Mouse (Mus musculus): ENCODE results near the gene Fam213a.
"Not testable (repeated sequence)": the region's sequence is repeated elsewhere in the genome, so short reads cannot be mapped to it uniquely, and the experiment has no call there.

Gene Fam213a

GRCm38 (mm10) chr14:41013630-41014613 lies at the start of gene Fam213a:
Gene Fam213a (minus strand): TSS chr14:41013788.
- DNase-seq (ENCODE audit: low spot score), result peak; percentile 91

- DNase-seq (ENCODE audit: low spot score), result not testable (repeated sequence)
Observed at GRCm38 (mm10) chr14:41053190-41053589, 39.6 kb upstream of the Fam213a start.

- DNase-seq (ENCODE audit: low spot score), result peak; percentile 8
Observed at GRCm38 (mm10) chr14:41052481-41052880, 38.9 kb upstream of the Fam213a start.

- no peak for DNase-seq (ENCODE audit: low spot score)
Observed at GRCm38 (mm10) chr14:41050471-41050870, 36.9 kb upstream of the Fam213a start.

DNA sequence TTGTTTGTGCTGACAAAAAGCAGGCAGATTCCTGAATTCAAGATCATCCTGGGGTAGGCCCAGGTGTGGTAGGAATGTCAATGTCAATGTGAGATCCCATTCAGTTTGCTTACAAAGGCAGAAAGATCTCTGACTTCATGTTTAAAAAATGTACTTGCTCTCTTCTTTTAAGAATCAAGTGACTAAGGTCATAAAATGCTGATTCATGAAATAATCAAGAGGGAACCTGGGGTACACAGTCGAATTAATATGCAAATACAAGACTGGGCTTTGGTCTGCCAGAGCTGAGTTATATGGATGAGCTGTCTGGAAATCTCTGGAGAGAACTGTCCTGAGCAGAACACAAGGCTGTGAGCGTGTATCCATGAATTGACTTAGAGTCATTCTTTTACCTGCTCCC lies 33.8 kb upstream of the Fam213a start:
- no peak for DNase-seq (ENCODE audit: low spot score)

DNA sequence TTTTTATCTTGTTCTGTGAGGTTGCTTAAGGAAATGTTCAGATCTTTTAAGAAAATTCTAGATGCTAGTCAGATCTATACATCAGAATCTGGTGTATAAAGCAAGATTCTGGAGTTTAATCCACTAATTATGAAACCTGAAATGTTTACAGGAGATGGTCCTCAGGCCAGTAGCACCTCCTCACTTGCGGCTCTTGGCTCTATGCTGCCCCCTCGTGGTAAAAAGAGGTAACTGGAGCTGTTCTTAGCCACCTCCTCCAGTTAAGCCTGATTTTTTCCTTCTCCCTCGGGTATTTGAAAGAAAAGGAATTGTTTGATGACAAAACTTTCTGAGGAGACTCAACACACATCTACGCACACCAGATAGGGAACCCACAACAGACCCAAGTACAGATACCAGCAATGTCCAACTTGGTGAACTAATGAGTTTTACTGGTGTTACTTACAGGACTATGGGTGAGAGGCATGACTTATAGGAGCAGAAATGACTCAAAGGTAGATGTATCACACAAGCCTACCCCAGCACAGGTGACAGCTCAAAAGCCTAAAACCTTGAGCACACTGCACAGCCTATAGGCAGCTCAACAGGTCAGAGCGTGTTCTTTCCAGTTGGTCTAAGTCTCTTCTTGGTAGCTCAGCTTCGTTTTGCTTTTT lies 21.7 kb upstream of the Fam213a start:
- DNase-seq (ENCODE audit: low spot score), result peak; percentile 77

DNA sequence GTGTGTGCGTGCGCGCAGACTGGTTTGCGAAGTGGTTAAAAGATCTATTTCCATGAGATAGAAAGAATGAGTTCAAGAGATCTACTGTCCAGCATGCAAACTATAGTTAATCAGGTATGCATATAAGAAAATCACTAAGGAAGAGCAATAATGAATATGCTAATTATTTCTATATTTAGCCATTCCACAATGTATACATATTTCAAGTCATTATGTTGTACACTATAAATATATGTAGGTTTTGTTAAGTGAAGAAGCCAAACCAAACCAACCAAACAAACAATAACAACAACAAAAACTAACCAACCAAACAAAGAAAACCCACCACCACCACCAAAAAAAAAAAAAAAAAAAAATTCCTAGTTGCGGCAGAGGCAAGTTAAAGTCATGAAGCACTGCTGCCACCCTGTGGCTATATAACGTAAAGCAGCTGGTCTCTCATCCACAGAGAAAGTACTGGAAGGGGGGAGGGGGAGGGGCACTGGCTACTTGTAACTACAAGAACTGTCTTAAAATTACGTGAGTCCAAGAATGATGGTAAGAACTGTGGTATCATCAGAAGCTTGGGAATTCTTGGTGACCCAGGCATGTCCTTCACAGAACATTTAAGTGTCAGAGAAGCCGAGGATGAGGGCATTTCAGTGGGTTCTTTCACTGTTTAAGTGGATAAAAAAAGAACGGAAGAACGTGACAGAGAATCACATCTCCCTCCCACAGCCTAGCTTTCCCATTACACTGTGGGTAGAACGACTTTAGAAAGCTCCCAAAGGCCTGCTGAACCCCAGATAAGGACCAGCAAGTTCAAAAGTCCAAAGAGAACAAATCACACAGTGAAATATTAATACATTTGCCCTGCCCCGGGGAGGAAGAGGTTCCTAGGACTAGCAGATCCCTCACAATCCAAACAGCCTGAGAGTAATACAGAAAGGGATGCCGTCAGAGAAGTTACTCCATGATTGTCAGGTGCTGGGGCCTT lies 19.8 kb upstream of the Fam213a start:
- DNase-seq (ENCODE audit: low spot score), result peak; percentile 95

DNA sequence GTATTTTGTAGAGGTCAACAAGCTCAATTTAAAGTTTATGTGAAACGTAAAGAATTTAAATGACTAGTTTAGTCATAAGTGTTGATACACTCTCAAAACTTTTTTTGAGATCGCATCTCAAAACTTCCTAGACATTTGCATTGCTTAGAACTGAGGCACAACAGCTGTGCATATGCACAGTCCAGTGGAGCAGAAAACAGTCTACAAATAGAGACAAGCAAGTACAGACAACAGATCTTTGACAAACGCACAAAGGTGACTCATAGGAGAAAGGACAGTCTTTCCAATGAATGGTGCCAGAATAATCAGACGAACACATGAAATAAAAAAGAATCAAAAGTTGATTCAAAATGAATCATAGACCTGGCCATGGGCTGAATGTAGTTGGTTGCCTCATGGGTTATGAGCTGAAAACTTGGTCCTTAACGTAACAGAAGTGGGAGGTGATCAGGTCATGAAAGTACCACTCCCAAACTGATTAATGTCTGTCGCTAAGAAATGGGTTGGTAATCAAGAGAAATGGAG lies 17.5 kb upstream of the Fam213a start:
- DNase-seq (ENCODE audit: low spot score), result no peak

GRCm38 (mm10) chr14:41029303-41029702 lies 15.7 kb upstream of the Fam213a start:
- no peak for DNase-seq (ENCODE audit: low spot score)

DNA sequence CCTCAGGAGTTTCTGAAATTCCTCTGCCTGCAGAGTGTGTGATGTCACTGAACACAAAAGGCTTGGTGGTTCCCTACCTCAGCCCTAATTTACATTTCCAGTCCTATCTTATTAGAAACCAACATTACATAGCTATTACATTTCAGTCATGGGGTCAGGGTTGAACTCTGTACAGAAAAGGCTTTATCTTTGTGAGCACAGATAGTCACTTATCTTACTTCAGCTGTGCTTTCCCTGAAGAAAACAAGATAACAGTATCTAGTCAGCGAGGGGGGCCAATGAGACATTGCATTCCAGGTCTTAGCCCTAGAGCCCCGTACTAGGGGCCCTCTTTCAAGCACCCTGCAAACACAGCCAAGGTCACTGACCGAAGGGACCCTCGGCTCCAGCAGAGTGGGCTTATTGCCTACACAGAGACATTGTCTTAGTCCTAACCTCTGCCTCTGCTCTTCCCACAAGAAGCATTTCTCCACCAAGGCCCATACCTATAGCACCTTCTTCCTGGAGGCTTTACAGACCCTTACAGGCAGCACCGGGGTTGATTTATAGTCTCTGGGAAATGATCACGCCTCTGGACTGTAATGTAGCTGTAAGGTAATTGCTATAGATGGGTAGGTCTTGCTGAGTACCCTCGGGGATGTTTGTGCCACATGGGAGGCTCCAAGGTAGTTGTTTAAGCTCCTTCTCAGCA lies 12.2 kb upstream of the Fam213a start:
- no peak for DNase-seq (ENCODE audit: low spot score)

- no peak for DNase-seq (ENCODE audit: low spot score)
Observed at GRCm38 (mm10) chr14:41025087-41025486, 11.5 kb upstream of the Fam213a start.

DNA sequence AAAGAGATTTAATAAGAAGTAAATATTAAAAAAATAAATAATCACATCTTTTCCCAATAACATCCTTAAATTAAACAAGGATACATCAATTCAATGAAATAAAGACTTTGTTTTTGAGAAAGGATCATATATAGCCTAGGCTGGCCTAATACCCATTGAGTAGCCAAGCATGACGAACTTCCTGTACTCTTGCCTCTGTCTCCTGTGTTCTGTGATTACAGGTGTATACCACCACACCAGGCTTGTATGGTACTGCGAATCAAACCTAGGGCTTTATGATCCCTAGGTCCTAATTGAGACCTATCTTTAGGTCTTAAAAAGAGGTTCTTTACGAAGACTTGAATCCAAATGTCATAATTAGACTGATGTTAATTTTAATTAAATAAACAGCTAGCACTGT lies 7.7 kb upstream of the Fam213a start:
- DNase-seq (ENCODE audit: low spot score), result no peak

DNA sequence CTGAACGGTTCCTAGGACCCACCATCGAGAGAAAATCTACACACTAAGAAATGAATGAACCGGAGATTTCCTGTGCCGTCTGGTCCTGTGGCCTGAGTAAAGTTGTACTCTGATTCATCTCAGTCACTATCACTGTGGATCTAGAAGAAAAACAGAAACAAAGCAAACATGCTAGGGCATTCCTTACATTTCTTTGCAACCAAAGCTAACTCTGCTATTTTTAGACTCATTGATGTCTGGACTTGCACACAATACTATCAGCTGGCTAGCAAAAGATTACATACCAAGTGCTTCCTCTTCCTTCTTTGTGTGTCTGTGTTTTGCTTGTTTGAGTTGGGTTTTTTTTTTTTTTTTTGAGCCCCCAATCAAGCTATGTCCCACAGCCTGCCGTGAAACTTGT lies 3.9 kb upstream of the Fam213a start:
- DNase-seq (ENCODE audit: low spot score), result no peak

DNA sequence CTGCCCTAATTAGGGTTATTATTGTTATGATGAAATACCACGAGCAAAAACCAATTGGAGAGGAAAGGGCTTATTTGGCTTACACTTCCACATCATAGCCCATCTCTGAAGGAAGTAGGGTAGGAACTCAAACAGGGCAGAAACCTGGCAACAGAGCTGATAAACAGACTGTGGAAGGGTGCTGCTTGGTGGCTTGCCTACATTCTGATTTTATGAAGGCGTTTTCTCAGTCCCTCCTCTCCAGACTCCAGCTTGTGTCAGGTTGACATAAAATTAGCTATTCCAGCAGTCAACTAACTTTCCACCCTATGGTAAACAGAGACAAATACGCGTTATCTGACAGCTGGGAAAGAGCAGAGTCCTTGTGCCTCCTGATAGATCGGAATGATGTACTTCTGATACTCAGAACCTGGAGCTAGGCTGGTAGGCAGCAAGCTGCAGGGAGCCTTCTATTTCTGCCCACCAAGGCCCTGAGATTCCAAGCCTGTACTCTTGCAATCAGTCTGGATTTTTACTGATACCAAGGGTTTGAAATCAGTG lies 1.2 kb upstream of the Fam213a start:
- DNase-seq (ENCODE audit: low spot score), result no peak

DNA sequence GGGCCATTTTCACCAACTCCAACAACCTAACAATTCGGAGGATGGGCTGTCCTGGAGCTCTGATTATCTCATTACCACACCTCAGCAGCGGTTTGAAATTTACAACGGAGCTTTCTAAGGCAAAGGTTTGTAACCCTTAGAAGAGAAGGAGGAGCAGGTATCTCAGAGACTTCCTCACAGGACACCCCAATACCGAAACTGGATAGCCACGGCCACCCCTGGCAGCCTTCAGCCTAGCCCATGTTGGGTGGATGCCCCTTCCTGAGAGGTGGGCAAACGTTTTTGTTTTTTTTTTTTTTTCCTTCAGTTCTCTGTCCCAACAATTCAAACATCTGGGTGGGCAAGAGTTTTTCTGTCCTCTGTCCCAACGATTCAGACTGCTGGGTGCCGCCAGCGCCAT lies 445 bp downstream of the Fam213a start:
- DNase-seq (ENCODE audit: low spot score), result no peak

DNA sequence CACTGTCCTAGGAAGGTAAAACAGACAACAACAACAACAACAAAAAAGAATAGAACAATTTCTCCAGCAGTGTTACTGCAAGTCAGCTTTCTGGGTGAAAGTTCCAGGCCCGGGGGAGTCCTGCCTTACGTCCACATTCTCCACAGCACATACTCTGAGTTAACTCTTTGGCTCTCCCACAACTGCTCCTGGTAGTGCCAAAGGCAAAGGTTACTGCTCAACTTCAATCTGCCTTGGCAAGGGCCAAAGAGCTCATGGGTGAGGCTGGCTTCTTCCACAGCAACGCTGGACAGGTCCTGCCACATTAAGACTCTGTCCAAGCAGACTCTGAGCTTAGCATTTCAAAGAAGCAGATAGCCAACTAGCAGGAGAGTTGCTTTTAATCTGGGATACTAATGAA lies 1.7 kb downstream of the Fam213a start:
- DNase-seq (ENCODE audit: low spot score), result no peak

DNA sequence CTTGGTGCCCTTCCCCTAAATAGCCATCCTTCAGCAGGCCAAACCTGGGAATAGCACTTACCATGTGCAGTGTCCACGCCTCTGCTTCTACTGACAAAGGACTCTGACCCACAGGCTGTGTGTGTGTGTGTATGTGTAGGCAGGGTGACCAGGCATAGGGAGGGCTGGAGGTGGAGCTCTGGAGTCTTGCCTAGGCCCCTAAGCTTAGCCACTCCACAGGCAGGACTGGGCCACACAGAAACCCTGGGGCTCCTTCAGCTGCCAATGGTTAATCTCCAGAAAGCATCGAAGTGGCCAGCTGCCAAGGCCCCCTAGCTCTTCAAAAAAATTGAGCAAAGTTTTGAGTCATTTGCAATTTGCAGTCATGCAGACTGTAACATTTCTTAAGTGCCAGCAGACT lies 5.5 kb downstream of the Fam213a start:
- no peak for DNase-seq (ENCODE audit: low spot score)

DNA sequence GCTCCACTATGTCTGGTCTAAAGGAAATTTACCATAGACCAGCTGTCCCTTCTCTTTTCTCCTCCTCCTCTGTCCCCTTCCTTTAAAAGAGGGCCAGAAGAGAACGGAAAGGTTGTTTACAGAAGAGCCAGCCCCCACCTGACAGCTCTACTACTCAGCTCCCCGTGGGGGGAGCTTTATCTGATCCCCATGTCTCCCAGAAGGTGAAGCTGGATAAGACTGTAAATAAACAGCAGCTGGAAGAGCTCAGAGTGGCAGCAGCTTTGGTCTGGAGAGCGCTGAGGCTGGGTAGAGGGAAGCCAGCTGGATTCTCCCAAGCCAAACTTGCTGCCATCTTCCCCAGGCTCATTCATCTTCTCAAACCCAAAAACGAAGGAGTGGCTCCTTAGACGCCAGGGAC lies 5.9 kb downstream of the Fam213a start:
- DNase-seq (ENCODE audit: low spot score), result no peak

- DNase-seq (ENCODE audit: low spot score), result no peak
Observed at GRCm38 (mm10) chr14:41006899-41007298, 6.7 kb downstream of the Fam213a start.

DNA sequence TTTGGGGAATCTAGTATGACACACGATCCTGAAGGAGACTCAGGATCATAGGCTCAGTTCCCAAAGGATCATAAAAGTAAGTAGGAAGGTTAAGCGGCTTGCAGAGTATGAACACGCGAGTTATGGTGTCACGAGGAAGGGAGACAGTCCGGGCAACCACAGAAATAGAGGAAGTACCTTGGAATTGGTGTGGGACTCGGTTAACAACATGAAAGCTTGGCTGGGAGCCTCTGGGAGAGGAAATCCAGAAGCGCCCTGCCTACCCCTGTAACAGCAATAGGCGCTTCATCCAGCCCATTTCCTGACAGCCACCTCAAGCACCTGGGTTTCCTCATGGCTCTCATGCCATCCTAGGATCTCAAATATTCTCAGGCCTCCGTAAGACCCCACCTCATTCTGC lies 7.3 kb downstream of the Fam213a start:
- DNase-seq (ENCODE audit: low spot score), result no peak

GRCm38 (mm10) chr14:41005716-41006115 lies 7.9 kb downstream of the Fam213a start:
- no peak for DNase-seq (ENCODE audit: low spot score)

Data from retina, embryonic 14.5 days (tissue).